Mouse (Mus musculus) midbrain, postnatal 0 days (tissue): ENCODE results near the gene Bmi1. TPM values are rescaled to one million over a fixed set of nuclear protein-coding genes. Genes with fewer than 3 reads are reported as not detected.

ENCODE experiments used
- ATAC-seq: fragments of 200-750 bp; cut with Nextera tagmentation; 2 replicates; pipeline ENCODE4 v1.8.0; 2017; ENCODE audit warnings: moderate number of reproducible peaks, mild to moderate bottlenecking, moderate TSS enrichment, moderate library complexity; ENCODE audit not compliant: low FRiP score
- DNase-seq: peaks from one replicate; pipeline ENCODE4 v3.0.0-alpha.2; 2015; ENCODE audit warnings: low spot score
- H3K27ac ChIP-seq: fragments of 300-500 bp; sonication (generic); 2 replicates; pipeline ENCODE4 v1.5.1; 2014; ENCODE audit warnings: low read depth, mild to moderate bottlenecking, low read length, mixed read lengths
- H3K27me3 ChIP-seq: fragments of 300-500 bp; sonication (generic); 2 replicates; pipeline ENCODE4 v1.6.1; 2014; ENCODE audit warnings: low read length, control low read depth, mixed read lengths; ENCODE audit not compliant: insufficient read depth
- H3K36me3 ChIP-seq: fragments of 300-500 bp; sonication (generic); 2 replicates; pipeline ENCODE4 v1.6.1; 2014; ENCODE audit warnings: low read length, control low read depth, mixed read lengths; ENCODE audit not compliant: insufficient read depth
- H3K4me1 ChIP-seq: fragments of 300-500 bp; sonication (generic); 2 replicates; pipeline ENCODE4 v1.6.1; 2014; ENCODE audit warnings: mild to moderate bottlenecking, control low read depth, antibody characterized with exemption, low read length, mixed read lengths; ENCODE audit not compliant: insufficient read depth
- H3K4me2 ChIP-seq: fragments of 300-500 bp; sonication (generic); 2 replicates; pipeline ENCODE4 v1.6.1; 2014; ENCODE audit warnings: low read depth, mild to moderate bottlenecking, low read length, mixed read lengths; ENCODE audit not compliant: poor library complexity, severe bottlenecking
- H3K4me3 ChIP-seq: fragments of 300-500 bp; sonication (generic); 2 replicates; pipeline ENCODE4 v1.5.1; 2014; ENCODE audit warnings: low read depth, mild to moderate bottlenecking, low read length, moderate library complexity
- H3K9ac ChIP-seq: fragments of 300-500 bp; sonication (generic); replicated peaks from 2 replicates; pipeline ENCODE4 v1.6.1; 2014; ENCODE audit warnings: mild to moderate bottlenecking, low read length, moderate library complexity, mixed read lengths; ENCODE audit not compliant: poor library complexity, severe bottlenecking
- H3K9me3 ChIP-seq: fragments of 300-500 bp; sonication (generic); 2 replicates; pipeline ENCODE4 v1.6.1; 2016; ENCODE audit warnings: low read length, control low read depth
- CTCF ChIP-seq: IDR thresholded peaks from 2 replicates; pipeline ENCODE4 v1.5.1; 2016; ENCODE audit warnings: antibody characterized with exemption, mild to moderate bottlenecking
- WGBS: fragments of 180-500 bp; shearing (Covaris S2); extraction: QIAGEN DNeasy Blood & Tissue Kit; methylation state at CpG from one replicate; pipeline ENCODE4 v1.1.7; 2014; 5-methylcytosine and 5-hydroxymethylcytosine counted together
- polyA plus RNA-seq: library from polyadenylated mRNA; unstranded; fragments of >200 nt; fragmentation: Nextera tagmentation; extraction: Ambion mirVana; gene quantifications from 2 replicates; pipeline ENCODE4 v1.2.1, GENCODE M21; 2015
- total RNA-seq: library from RNA; depleted of rRNA; stranded (reverse); fragments of >200 nt; gene quantifications from 2 replicates; pipeline ENCODE4 v1.2.3, GENCODE M21; 2014

Bmi1 gene
- total and polyA plus RNA-seq, 2 experiments from 2014 or later: 13.1 to 49.1 TPM

DNA sequence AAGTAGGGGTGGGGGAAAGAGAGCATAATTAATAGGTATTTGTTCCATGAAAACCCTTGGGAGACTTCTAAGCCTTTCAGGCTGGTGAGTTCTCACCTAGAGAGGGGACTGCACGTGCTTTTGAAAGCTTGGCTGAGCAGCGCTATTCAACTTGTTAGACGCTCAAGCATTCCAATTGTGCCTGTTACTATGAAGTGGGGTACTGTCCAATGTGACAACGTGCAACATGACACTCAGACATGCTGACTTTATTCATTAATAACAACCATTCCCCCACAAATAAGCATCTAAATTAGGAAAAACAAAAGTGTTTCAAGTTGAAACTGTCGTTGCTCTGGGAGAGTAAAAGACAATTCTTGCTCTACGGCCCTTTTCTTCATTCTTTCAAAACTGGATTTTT is 5.8 kb upstream of the Bmi1 start:
- no peak for ATAC-seq
- no peak for TF ChIP-seq CTCF
- Histone ChIP-seq H3K4me2 (no peak overlapping the region), H3K9me3 (no peaks in the 10 kb centered on the region), H3K9ac (no peak overlapping the region), H3K27ac (no peak overlapping the region), H3K4me3 (no peak overlapping the region), H3K27me3 (no peaks in the 10 kb centered on the region), H3K4me1 (0 out of 2 replicates have a peak, but pooled peaks cover 2% of the 10 kb centered on the region), H3K36me3 (no peaks in the 10 kb centered on the region)
- WGBS: 21% methylated on average over 6 of the region's 6 CpGs
- no peak for DNase-seq

DNA sequence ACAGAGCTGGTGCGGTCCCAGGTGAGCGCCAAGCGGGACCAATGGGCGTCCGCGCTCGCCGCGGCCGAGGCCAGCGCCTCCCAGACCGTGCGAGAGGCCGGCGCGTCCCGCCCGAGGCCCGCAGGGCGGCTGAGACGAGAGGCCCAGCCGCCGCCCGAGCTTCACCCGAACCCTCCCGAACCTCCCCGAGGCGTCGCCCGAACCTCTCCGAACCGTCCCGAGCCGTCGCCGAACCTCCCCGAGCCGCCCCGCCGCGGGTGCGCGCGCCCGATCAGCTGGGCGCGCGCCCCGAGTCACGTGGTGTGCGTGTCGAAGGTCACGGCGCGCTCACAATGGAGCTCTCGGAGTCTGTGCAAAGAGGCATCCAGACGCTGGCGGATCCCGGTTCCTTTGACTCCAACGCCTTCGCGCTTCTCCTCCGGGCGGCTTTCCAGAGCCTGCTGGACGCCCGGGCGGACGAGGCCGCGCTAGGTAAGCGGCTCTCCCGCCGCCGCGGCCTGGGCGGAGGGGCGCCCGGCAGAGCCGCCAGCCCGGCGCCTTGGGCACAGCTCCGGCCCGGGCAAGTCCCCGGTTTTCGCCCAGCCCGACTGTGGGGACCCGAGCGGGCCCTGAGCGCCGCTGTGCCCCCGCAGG is 4.6 kb upstream of the Bmi1 start, which contains the start of gene Commd3:
TSS of gene Commd3 (plus strand) at position 252 of the 633 bp plus-strand sequence.
- H3K4me1 ChIP-seq: 0 out of 2 replicates have a peak, but pooled peaks cover 2% of the 10 kb centered on the region
- H3K9ac ChIP-seq: peak within 1 kb of the TSS; percentile 99
- H3K4me2 ChIP-seq: peak within 1 kb of the TSS; percentile 80
- H3K27me3 ChIP-seq: no peaks in the 10 kb centered on the region
- H3K9me3 ChIP-seq: no peaks in the 10 kb centered on the region
- DNase-seq: peak; percentile 94
- under 1% methylated on average over 54 of the region's 91 CpGs for WGBS
- peak within 1 kb of the TSS; percentile 98 for H3K27ac ChIP-seq
- peak; percentile 92 for ATAC-seq
- peak within 1 kb of the TSS; percentile 97 for H3K4me3 ChIP-seq
- H3K36me3 ChIP-seq: no peaks in the 10 kb centered on the region
- TF ChIP-seq CTCF: no peak

DNA sequence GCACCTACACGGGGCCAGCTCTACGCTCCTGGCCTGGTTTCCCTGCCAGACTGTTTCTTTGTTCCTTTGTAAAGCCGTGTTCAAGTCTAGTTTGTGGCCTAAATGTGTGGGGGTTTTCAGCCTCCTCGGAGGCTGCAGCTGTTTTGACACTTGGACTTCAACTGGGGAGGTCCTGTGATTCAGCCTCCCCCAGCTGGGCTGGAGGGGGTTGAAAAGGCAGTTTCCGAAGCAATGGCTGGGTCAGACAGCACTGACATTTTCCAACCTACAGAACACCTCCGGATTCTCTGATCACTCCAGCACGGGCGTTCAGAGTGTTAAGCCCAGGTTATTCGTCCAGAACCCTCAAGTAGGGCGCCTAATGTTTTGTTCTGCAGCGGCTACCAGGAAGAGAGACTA is 4.1 kb upstream of the Bmi1 start:
- peak overlapping the region; percentile 97 for H3K4me3 ChIP-seq
- ATAC-seq (no peak), DNase-seq (peak; percentile 49)
- 2% methylated on average over 11 of the region's 11 CpGs for WGBS
- H3K9me3 ChIP-seq: no peaks in the 10 kb centered on the region
- peak overlapping the region; percentile 98 for H3K27ac ChIP-seq
- H3K27me3 ChIP-seq: no peaks in the 10 kb centered on the region
- peak overlapping the region; percentile 99 for H3K9ac ChIP-seq
- no peaks in the 10 kb centered on the region for H3K36me3 ChIP-seq
- TF ChIP-seq CTCF: no peak
- H3K4me1 ChIP-seq: 0 out of 2 replicates have a peak, but pooled peaks cover 2% of the 10 kb centered on the region
- peak overlapping the region; percentile 79 for H3K4me2 ChIP-seq

DNA sequence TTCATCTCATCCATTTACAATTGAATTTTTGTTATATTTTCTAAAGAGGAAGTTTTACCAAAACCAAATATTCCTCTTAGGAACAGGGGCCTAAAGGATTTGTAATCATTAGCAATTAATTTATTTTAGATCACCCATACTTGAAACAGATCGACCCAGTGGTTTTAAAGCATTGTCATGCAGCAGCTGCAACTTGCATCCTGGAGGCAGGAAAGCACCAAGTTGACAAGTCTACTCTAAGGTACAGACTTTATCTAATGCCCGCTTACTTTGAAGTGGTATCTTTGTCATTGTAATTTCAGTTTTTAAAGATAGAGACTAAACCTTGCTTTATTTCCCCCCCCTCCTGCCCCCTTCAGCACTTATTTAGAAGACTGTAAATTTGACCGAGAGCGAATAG is 3.1 kb upstream of the Bmi1 start:
- no peak for TF ChIP-seq CTCF
- Histone ChIP-seq H3K27me3 (no peaks in the 10 kb centered on the region), H3K9ac (no peak overlapping the region), H3K4me2 (no peak overlapping the region), H3K4me1 (peaks cover 7% of the 10 kb centered on the region; the same call in 1 of the 2 replicates), H3K4me3 (no peak overlapping the region), H3K27ac (no peak overlapping the region), H3K9me3 (no peaks in the 10 kb centered on the region), H3K36me3 (no peaks in the 10 kb centered on the region)
- ATAC-seq: no peak
- DNase-seq: no peak
- 69% methylated on average over 4 of the region's 4 CpGs for WGBS

DNA sequence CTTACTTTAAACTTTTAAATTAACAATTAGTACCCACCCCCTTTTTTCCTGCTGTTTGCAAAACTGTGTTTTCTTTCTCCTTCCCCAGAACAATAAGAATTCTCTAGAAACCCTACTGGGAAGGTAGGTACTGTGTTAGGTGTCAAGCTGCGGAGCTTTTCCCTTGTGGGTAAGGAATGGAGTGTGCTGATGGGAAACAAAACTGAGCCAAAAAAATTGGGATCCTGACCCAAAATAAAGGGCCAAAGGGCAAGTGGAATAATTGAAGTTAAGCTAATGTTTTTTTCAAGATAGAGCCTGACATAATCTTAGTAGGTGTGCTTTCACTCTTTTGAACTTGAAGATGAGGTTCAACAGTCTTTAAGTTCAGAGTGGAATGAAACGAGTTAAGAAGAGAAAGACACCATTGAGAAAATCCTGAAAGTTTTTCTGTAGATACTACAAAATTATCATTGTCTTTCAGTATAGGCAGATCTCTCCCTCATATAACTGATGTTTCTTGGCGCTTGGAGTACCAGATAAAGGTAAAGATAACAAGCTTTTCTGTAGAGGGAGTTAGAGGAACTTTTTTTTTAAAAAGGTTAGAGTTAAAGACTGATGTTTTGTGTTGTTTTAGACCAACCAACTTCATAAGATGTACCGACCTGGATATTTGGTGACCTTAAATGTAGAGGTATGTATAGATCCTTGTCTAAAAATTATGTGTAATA is 2.5 kb upstream of the Bmi1 start:
- DNase-seq (no peak), ATAC-seq (no peak)
- Histone ChIP-seq H3K9me3 (no peaks in the 10 kb centered on the region), H3K9ac (no peak overlapping the region), H3K27me3 (0 out of 2 replicates have a peak, but pooled peaks cover 4% of the 10 kb centered on the region), H3K4me2 (no peak overlapping the region), H3K27ac (no peak overlapping the region), H3K4me3 (no peak overlapping the region), H3K36me3 (no peaks in the 10 kb centered on the region), H3K4me1 (peaks cover 7% of the 10 kb centered on the region; the same call in 1 of the 2 replicates)
- TF ChIP-seq CTCF: no peak
- WGBS: 77% methylated on average over 4 of the region's 4 CpGs
